ENCODE assay signal across 8 mouse cellular contexts in the genomic region with DNA sequence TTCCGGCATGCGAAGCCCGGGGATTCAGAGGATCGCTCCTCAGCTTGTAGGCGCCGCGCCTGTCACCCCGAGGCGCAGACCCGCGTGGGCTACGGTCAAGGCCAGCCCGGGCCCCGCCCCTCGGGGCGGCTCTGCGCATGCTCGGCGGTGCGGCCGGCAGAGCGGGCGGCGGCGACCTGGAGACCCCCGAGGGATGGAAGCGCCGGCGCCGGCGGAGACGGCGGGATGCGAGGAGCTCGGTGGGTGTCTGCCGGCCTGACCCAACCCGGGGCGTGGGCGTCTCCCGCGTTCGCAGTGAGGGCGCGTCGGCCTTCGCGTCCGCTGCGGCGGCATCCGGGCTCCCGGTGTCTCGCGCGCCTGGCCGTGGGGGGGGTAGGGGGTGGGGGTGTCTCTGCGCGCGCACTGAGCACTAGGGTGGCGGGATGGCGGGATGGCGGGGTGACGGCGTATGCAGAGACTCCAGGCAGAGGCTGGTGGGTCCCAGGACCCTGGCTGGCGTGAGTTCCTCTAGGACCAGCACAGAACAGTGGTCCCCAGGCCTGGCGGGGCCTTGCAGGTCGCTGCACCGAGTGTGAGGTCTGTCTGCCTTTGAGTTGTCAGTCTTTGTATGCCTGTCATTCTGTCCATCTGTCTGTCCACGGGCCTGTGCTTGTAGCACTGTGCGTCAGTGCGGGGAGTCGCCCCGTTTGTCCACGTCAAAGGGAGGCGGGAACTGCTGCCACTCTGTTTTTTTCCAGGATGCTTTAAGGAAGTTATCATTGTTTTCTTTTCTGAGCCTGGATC. TPM values are rescaled to one million over a fixed set of nuclear protein-coding genes. Genes with fewer than 3 reads are reported as not detected.
A peak's percentile ranks its signal among the peaks of the same experiment; 100 is the strongest.
DNase-seq lines count a peak whose midpoint lies in the region; ATAC-seq lines count a peak whose summit lies in the region.

A gene (plus strand): TSS at position 140 of the 783 bp plus-strand sequence.

- H3K4me1 ChIP-seq in limb, embryonic 10.5 days: peaks cover 23% of the 10 kb centered on the region
- peaks cover 19% of the 10 kb centered on the region for H3K4me1 ChIP-seq in midbrain, embryonic 12.5 days

- no peaks in the 10 kb centered on the region for H3K36me3 ChIP-seq in limb, embryonic 10.5 days
- no peaks in the 10 kb centered on the region for H3K36me3 ChIP-seq in midbrain, embryonic 12.5 days

- H3K4me2 ChIP-seq in midbrain, embryonic 12.5 days (replicated peaks): peak within 1 kb of the TSS; percentile 79

- peak within 1 kb of the TSS; percentile 96 for H3K27ac ChIP-seq in limb, embryonic 10.5 days
- peak within 1 kb of the TSS; percentile 77 for H3K27ac ChIP-seq in midbrain, embryonic 12.5 days (replicated peaks)

- H3K27me3 ChIP-seq in limb, embryonic 10.5 days (ENCODE audit: low read depth, poor library complexity, severe bottlenecking): peaks cover 7% of the 10 kb centered on the region; the same call in 1 of the 2 replicates
- H3K27me3 ChIP-seq in midbrain, embryonic 12.5 days: peaks cover 6% of the 10 kb centered on the region; the same call in 1 of the 2 replicates

- peak; percentile 84 for DNase-seq in adrenal gland, adult 18-20 months (ENCODE audit: low spot score in 2 of 2)
- peak; percentile 86 for DNase-seq in embryo, embryonic 11 days
- DNase-seq in heart, adult 11 months: peak; percentile 99
- DNase-seq in kidney, adult 18-20 months: peak; percentile 77
- DNase-seq in limb, embryonic 10.5 days (ENCODE audit: low spot score): peak; percentile 86
- peak; percentile 60 for DNase-seq in skeletal muscle tissue, adult 2 months (ENCODE audit: low read depth, low spot score)

- H3K4me3 ChIP-seq in limb, embryonic 10.5 days: peak within 1 kb of the TSS; percentile 87
- peak within 1 kb of the TSS; percentile 78 for H3K4me3 ChIP-seq in midbrain, embryonic 12.5 days

- peak; percentile 93 for ATAC-seq in midbrain, embryonic 12.5 days (ENCODE audit: low FRiP score, low read depth)
- ATAC-seq in erythroid progenitor cell, adult 5-6 weeks (replicated peaks; ENCODE audit: low FRiP score, poor library complexity, severe bottlenecking): no peak

- H3K9me3 ChIP-seq in limb, embryonic 10.5 days (replicated peaks): no peaks in the 10 kb centered on the region
- H3K9me3 ChIP-seq in midbrain, embryonic 12.5 days: no peaks in the 10 kb centered on the region

- 0% methylated on average over 55 of the region's 75 CpGs for WGBS in limb, embryonic 10.5 days
- 0% methylated on average over 55 of the region's 75 CpGs for WGBS in midbrain, embryonic 12.5 days

- H3K9ac ChIP-seq in midbrain, embryonic 12.5 days (replicated peaks): peak within 1 kb of the TSS; percentile 87

RNA-seq across cellular contexts. Expression of the gene that starts here (rescaled TPM):
- 10 to 100 TPM; 22.4 to 36.5 TPM for total RNA-seq in adrenal gland, adult 18-20 months (2021)
- 12.1 and 17.8 TPM in 2 replicates for polyA plus RNA-seq in limb, embryonic 10.5 days (2016; fragmentation: Nextera tagmentation; extraction: Ambion mirVana)
- 18.9 and 20.6 TPM in 2 replicates for polyA plus RNA-seq in midbrain, embryonic 12.5 days (2016; fragmentation: Nextera tagmentation; extraction: Ambion mirVana)
- total RNA-seq in erythroid progenitor cell, adult 5-6 weeks (2015; ENCODE audit: low replicate concordance): 5.4 and 11.5 TPM in 2 replicates
- total RNA-seq in erythroid progenitor cell, adult 5-6 weeks (2017; ENCODE audit: low replicate concordance): 0.90 and 1.6 TPM in 2 replicates
